Mouse (Mus musculus): ENCODE results near the gene Fbxl19. TPM values are rescaled to one million over a fixed set of nuclear protein-coding genes. Genes with fewer than 3 reads are reported as not detected.

The Fbxl19 gene
- total and polyA plus RNA-seq, 3 experiments, result 3.3 to 4.8 (median 3.4) TPM

- no peak overlapping the region for H3K9ac ChIP-seq (ENCODE audit: low read depth, low read length)
- H3K27ac ChIP-seq, result no peak overlapping the region
- no peaks in the 10 kb centered on the region for H3K4me1 ChIP-seq (ENCODE audit: control insufficient read depth, insufficient read depth, low read length)
- H3K4me3 ChIP-seq, result no peak overlapping the region
- intact Hi-C loops (cut with DNase I), result no loop called here
- no peaks in the 10 kb centered on the region for H3K27me3 ChIP-seq (ENCODE audit: control insufficient read depth, insufficient read depth, low read length)
- WGBS, result 88% methylated on average over 19 of the region's 19 CpGs
- TF ChIP-seq POLR2A (IDR thresholded peaks at IDR 0.05; ENCODE audit: insufficient read depth, low read depth, low read length), result no peak
- TF ChIP-seq CTCF (IDR thresholded peaks at IDR 0.05), result no peak
- no peak for TF ChIP-seq EP300 (IDR thresholded peaks at IDR 0.05; ENCODE audit: insufficient read depth, low read depth, low read length)
- no peak for DNase-seq
- no peaks in the 10 kb centered on the region for H3K36me3 ChIP-seq (ENCODE audit: control insufficient read depth, insufficient read depth, low read length)
- no peaks in the 10 kb centered on the region for H3K79me2 ChIP-seq (replicated peaks; ENCODE audit: control insufficient read depth, insufficient read depth, low read length)
Observed at GRCm38 (mm10) chr7:127750131-127751127, 6.1 kb downstream of the Fbxl19 start.

GRCm38 (mm10) chr7:127751619-127752018 lies 7.3 kb downstream of the Fbxl19 start:
- H3K4me1 ChIP-seq (ENCODE audit: control insufficient read depth, insufficient read depth, low read length), result no peaks in the 10 kb centered on the region; the same call in 1 of the 2 replicates
- intact Hi-C loops (cut with DNase I), result no loop called here
- WGBS, result 94% methylated on average over 5 of the region's 5 CpGs
- no peak overlapping the region for H3K27ac ChIP-seq
- H3K27me3 ChIP-seq (ENCODE audit: control insufficient read depth, insufficient read depth, low read length), result no peaks in the 10 kb centered on the region
- H3K79me2 ChIP-seq (replicated peaks; ENCODE audit: control insufficient read depth, insufficient read depth, low read length), result no peaks in the 10 kb centered on the region
- no peak for TF ChIP-seq EP300 (IDR thresholded peaks at IDR 0.05; ENCODE audit: insufficient read depth, low read depth, low read length)
- DNase-seq, result no peak
- no peaks in the 10 kb centered on the region for H3K36me3 ChIP-seq (ENCODE audit: control insufficient read depth, insufficient read depth, low read length)
- no peak overlapping the region for H3K9ac ChIP-seq (ENCODE audit: low read depth, low read length)
- no peak overlapping the region for H3K4me3 ChIP-seq

GRCm38 (mm10) chr7:127752069-127752468 lies 7.7 kb downstream of the Fbxl19 start:
- intact Hi-C loops (cut with DNase I), result no loop called here
- Histone ChIP-seq H3K9ac (ENCODE audit: low read depth, low read length) (no peak overlapping the region), H3K36me3 (ENCODE audit: control insufficient read depth, insufficient read depth, low read length) (no peaks in the 10 kb centered on the region), H3K4me3 (no peak overlapping the region), H3K27ac (no peak overlapping the region), H3K27me3 (ENCODE audit: control insufficient read depth, insufficient read depth, low read length) (no peaks in the 10 kb centered on the region), H3K4me1 (ENCODE audit: control insufficient read depth, insufficient read depth, low read length) (no peaks in the 10 kb centered on the region; the same call in 1 of the 2 replicates), H3K79me2 (replicated peaks; ENCODE audit: control insufficient read depth, insufficient read depth, low read length) (no peaks in the 10 kb centered on the region)
- no peak for DNase-seq
- 96% methylated on average over 27 of the region's 27 CpGs for WGBS
- no peak for TF ChIP-seq CTCF (IDR thresholded peaks at IDR 0.05)
- TF ChIP-seq EP300 (IDR thresholded peaks at IDR 0.05; ENCODE audit: insufficient read depth, low read depth, low read length), result no peak
- TF ChIP-seq POLR2A (IDR thresholded peaks at IDR 0.05; ENCODE audit: insufficient read depth, low read depth, low read length), result no peak

- Histone ChIP-seq H3K27ac (no peak overlapping the region), H3K9ac (ENCODE audit: low read depth, low read length) (no peak overlapping the region), H3K79me2 (replicated peaks; ENCODE audit: control insufficient read depth, insufficient read depth, low read length) (no peaks in the 10 kb centered on the region), H3K36me3 (ENCODE audit: control insufficient read depth, insufficient read depth, low read length) (no peaks in the 10 kb centered on the region), H3K4me3 (no peak overlapping the region), H3K4me1 (ENCODE audit: control insufficient read depth, insufficient read depth, low read length) (no peaks in the 10 kb centered on the region; the same call in 1 of the 2 replicates), H3K27me3 (ENCODE audit: control insufficient read depth, insufficient read depth, low read length) (no peaks in the 10 kb centered on the region)
- no peak for DNase-seq
- intact Hi-C loops (cut with DNase I), result no loop called here
- WGBS, result 69% methylated on average over 5 of the region's 5 CpGs
- no peak for TF ChIP-seq POLR2A (IDR thresholded peaks at IDR 0.05; ENCODE audit: insufficient read depth, low read depth, low read length)
- TF ChIP-seq EP300 (IDR thresholded peaks at IDR 0.05; ENCODE audit: insufficient read depth, low read depth, low read length), result no peak
- TF ChIP-seq CTCF (IDR thresholded peaks at IDR 0.05), result no peak
Observed at GRCm38 (mm10) chr7:127753158-127753557, 8.8 kb downstream of the Fbxl19 start.

- intact Hi-C loops (cut with DNase I), result no loop called here
- no peak overlapping the region for H3K4me3 ChIP-seq
- H3K9ac ChIP-seq (ENCODE audit: low read depth, low read length), result no peak overlapping the region
- no peaks in the 10 kb centered on the region for H3K27me3 ChIP-seq (ENCODE audit: control insufficient read depth, insufficient read depth, low read length)
- 88% methylated on average over 7 of the region's 7 CpGs for WGBS
- no peak overlapping the region for H3K27ac ChIP-seq
- H3K4me1 ChIP-seq (ENCODE audit: control insufficient read depth, insufficient read depth, low read length), result no peaks in the 10 kb centered on the region; the same call in 1 of the 2 replicates
- H3K79me2 ChIP-seq (replicated peaks; ENCODE audit: control insufficient read depth, insufficient read depth, low read length), result no peaks in the 10 kb centered on the region
- no peaks in the 10 kb centered on the region for H3K36me3 ChIP-seq (ENCODE audit: control insufficient read depth, insufficient read depth, low read length)
- TF ChIP-seq CTCF (IDR thresholded peaks at IDR 0.05) (no peak), EP300 (IDR thresholded peaks at IDR 0.05; ENCODE audit: insufficient read depth, low read depth, low read length) (no peak), POLR2A (IDR thresholded peaks at IDR 0.05; ENCODE audit: insufficient read depth, low read depth, low read length) (no peak)
- no peak for DNase-seq
Observed at GRCm38 (mm10) chr7:127753741-127754140, 9.4 kb downstream of the Fbxl19 start.

- no peak for DNase-seq
- no peak overlapping the region for H3K9ac ChIP-seq (ENCODE audit: low read depth, low read length)
- H3K36me3 ChIP-seq (ENCODE audit: control insufficient read depth, insufficient read depth, low read length), result no peaks in the 10 kb centered on the region
- no peaks in the 10 kb centered on the region for H3K79me2 ChIP-seq (replicated peaks; ENCODE audit: control insufficient read depth, insufficient read depth, low read length)
- no peak overlapping the region for H3K27ac ChIP-seq
- WGBS, result 33% methylated on average over 6 of the region's 6 CpGs
- no peaks in the 10 kb centered on the region; the same call in 1 of the 2 replicates for H3K4me1 ChIP-seq (ENCODE audit: control insufficient read depth, insufficient read depth, low read length)
- no peak for TF ChIP-seq POLR2A (IDR thresholded peaks at IDR 0.05; ENCODE audit: insufficient read depth, low read depth, low read length)
- TF ChIP-seq CTCF (IDR thresholded peaks at IDR 0.05), result no peak
- no peak for TF ChIP-seq EP300 (IDR thresholded peaks at IDR 0.05; ENCODE audit: insufficient read depth, low read depth, low read length)
- H3K27me3 ChIP-seq (ENCODE audit: control insufficient read depth, insufficient read depth, low read length), result no peaks in the 10 kb centered on the region
- intact Hi-C loops (cut with DNase I), result loop anchor here (10.0 kb wide), 1 partner anchor 245 kb away; the partner anchor contains the start of genes Gm42715 and Srcap
- no peak overlapping the region for H3K4me3 ChIP-seq
Observed at GRCm38 (mm10) chr7:127759716-127760115, 15.4 kb downstream of the Fbxl19 start.
